Mouse (Mus musculus) layer of hippocampus, adult 18-20 months (tissue): ENCODE data around the gene Oma1. TPM values are rescaled to one million over a fixed set of nuclear protein-coding genes. Genes with fewer than 3 reads are reported as not detected.

Experiments used
- DNase-seq, 2 experiments: peaks; one replicate each; pipeline ENCODE4 v3.0.0; 2022; ENCODE audit warnings: low spot score in 2 of 2
- long read RNA-seq: library from polyadenylated mRNA; stranded (forward); transcript quantifications from one replicate; pipeline ENCODE4 v2.0.0, GENCODE M21; 2021
- total RNA-seq, 2 experiments: library from RNA; stranded (reverse); gene quantifications; 2 replicates each; pipeline ENCODE4 v1.2.3; 2021

Gene Oma1
- 1 to 10 TPM; 9.0 to 9.4 TPM for total RNA-seq
- long read RNA-seq, transcript Oma1-201 (9 exons, 1,915 nt) = major isoform, 6 of 6 reads
- long read RNA-seq, partial matches to known transcripts = 0 of 6 reads
- long read RNA-seq, other reads (novel, unspliced or antisense) = 0 of 6 reads

DNA sequence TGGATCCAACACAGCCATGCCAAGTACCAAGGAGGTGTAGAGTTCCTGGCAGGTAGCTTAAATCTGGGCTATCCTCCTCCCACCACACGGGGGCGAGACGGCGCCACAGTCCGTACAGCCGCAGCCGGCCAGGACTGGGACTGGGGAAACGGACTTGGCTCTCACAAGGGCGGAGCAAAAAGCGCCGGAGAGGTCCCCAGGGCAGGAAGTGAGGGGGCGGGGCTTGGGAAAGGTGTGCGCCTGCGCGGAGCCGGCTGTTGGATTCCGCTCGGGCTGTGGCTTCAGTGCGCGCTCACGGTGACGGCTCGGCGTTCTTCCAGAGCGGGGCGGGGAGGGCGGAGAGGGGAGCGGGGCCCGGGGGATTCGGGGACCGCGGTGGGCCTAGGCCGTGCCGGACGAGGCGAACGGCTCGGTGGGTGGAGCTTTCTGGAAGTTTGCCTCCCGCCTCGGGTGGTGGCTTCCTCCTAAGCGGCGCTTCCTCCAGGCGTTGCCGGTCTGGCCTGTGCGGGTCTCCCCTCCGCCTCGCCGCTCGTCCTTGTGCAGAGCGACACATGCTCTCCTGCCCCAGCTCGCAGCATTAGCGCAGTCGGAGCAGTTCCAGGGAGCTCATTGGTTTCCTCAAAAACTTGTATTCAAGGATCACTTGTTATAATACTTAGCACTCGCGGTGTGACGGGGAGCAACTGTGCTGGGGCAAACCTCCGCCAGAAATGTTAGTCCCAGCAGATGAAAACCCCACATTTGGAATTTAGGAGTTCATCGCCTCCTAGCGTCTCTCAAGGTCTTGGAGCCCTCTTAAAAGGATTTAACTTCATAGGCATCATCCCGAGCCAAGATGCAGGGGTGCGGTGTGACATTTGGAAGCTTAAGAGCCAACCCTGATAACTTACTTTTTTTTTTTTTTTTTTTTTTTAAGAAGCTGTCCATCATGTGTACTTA, at the start of gene Oma1:
Gene Oma1 (plus strand): TSS at position 226 of the 939 bp plus-strand sequence.
- DNase-seq = peak; percentile 92 to 98

DNA sequence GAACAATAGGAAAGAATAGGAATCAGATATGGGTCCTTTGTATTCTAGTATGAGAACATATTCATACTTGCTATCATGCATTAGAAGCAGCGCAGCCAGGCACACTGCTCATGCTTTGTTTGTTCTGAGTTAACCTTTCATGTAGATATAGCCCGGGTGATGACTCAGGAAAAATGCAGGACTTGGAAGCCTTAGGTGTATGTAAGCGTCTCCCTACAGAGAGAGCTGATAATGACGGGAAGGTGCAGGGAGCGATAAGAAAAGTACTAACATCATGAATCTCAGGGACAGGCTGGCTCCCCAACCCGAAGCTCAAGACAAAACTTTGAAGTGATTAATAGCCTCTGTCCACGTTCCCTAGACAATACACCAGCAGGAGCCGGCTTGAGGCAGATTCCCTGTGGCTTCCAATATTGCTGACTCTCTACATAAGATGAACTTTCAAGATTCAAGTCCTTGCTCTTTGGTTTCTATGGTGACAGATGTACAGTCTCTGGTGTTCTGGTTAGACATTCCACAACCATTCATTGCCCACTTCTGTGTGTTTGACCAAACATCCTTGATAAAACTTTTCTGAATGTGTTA, 49.7 kb upstream of the Oma1 start:
- no peak for DNase-seq

- DNase-seq = no peak
Observed at GRCm38 (mm10) chr4:103265166-103265565, 48.4 kb upstream of the Oma1 start.

DNA sequence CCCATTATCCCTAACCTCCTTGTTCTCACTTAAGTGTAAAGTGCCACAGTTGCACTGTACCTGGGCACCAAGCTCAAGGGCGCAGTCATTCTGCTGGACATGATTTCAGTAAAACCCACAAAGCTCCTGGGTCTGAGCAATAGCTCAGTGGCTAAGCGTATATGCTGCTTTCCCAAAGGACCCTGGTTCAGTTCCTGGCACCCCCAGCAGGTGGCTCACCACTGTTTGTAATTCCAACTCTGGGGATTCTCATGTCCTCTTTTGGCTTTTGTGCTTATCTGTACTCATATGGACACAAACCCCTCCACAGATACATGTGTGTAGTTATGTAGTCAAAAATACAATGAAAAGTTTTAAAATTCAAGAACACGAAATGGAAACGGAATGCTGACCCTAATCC, 44.3 kb upstream of the Oma1 start:
- DNase-seq = no peak

- DNase-seq = no peak
Observed at GRCm38 (mm10) chr4:103273021-103273420, 40.6 kb upstream of the Oma1 start.

- DNase-seq = peak; percentile 7 to 17
Observed at GRCm38 (mm10) chr4:103288342-103288741, 25.3 kb upstream of the Oma1 start.

GRCm38 (mm10) chr4:103290763-103291162, 22.8 kb upstream of the Oma1 start, which contains the start of gene 4921539E11Rik:
Gene 4921539E11Rik, minus strand, starts transcription at chr4:103290863.
- no peak for DNase-seq

- DNase-seq = peak; percentile 27 to 67
Observed at GRCm38 (mm10) chr4:103299342-103299741, 14.3 kb upstream of the Oma1 start.

- DNase-seq = no peak
Observed at GRCm38 (mm10) chr4:103303851-103304250, 9.8 kb upstream of the Oma1 start.

DNA sequence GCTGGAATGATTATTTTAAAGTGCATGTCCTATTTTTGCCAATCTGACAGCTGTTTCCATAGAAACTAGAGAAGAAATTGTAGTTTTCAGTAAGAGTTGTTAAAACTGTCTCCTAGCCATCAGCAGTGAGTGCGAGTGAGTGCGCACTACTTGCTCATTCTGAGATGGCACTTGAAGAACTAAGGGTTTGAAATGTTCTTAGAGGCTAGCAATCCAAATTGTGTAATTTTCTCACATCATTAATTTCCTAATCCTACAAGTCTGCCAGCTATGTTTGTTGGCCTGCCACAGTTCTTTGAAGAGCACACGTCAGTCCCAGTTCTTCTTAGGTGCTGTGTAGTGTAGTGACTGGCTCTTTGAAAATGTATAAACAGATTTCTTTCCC, 906 bp downstream of the Oma1 start:
- peak in 1 of 2 experiments; percentile 15 for DNase-seq

DNA sequence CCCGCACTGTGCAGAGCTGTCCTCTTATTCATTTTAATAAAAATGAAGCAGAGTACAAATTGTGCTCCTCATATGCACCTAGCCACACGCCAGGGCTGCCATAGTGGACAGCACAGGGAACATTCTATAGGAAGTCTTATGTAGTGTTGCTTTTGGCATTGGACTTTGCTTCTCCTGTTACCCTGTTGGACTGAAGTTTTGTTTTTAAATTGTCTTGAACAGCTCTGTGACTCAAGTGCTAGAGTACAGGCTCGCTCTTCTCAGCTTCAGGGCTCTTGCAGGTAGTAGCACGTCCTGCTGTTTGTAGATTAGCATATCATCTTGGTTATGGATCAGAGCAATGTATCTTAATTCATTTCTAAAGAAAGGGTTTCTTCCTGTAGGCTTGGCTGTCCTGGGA, 2.2 kb downstream of the Oma1 start:
- no peak for DNase-seq

DNA sequence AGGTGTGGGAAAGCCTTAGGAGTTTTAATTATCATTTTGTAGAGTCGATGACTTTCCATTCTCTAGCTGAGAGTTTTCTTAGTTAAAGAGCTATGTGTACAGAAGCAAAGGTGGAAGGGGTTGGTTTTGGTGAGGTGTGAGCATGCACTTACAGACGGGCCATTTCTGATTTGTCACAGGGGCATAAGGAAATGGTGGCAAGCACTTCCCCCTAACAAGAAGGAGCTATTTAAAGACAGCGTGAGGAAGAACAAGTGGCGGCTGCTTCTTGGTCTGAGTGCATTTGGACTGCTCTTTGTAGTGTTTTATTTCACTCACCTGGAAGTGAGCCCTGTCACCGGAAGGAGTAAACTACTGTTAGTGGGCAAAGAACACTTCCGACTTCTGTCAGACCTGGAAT, 7.8 kb downstream of the Oma1 start:
- DNase-seq = no peak

DNA sequence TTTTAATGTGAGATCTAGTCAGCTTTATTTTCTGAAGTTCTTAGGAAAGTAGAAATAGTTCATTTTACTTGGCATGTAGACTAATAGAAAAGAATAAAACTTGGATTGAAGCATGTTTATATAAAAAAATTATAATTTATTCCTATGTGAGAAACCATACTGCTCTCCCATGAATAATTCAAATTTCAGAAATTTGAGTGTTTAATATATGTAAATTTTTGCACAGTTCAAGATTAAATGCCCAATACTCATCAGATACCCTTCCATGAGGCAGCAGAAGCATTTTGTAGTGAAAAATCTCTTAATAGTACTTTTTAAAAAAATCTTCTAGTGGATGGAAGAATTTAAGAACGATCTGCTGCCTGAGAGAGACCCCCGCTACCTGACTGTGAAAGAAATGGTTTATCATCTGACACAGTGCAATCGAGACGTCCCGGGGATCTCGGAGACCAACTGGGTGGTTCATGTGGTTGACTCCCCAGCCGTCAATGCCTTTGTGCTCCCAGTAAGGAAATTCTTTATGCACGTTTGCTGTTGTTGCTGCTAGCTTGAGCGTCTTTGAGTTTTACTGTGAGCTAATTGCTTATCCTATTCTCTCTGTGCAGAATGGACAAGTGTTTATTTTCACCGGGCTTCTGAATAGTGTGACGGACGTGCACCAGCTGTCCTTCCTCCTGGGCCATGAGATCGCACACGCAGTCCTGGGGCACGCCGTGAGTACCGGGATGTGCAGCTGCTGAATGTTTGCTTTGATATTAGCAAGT, 11.3 kb downstream of the Oma1 start:
- DNase-seq = no peak

GRCm38 (mm10) chr4:103326994-103327393, 13.4 kb downstream of the Oma1 start:
- DNase-seq = no peak

- no peak for DNase-seq
Observed at GRCm38 (mm10) chr4:103329348-103329747, 15.7 kb downstream of the Oma1 start.

DNA sequence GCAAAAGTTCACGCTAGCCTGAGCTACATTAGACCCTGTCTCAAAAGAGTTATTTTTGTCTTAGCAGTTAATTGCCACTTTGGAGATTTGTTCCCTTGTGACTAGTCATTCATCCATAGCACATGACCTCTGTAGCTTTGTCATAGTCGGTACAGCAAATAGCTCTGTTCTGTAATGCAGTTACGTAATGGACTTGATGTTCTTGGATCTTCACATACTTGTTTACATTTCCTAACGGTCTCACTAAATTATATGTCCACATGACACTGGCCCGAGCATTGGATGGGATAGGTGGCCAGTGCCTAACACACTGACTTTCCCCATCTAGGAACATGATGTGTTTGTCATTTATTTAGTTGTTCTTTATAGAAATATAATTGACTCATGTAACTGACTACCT, 21.5 kb downstream of the Oma1 start:
- DNase-seq = no peak

DNA sequence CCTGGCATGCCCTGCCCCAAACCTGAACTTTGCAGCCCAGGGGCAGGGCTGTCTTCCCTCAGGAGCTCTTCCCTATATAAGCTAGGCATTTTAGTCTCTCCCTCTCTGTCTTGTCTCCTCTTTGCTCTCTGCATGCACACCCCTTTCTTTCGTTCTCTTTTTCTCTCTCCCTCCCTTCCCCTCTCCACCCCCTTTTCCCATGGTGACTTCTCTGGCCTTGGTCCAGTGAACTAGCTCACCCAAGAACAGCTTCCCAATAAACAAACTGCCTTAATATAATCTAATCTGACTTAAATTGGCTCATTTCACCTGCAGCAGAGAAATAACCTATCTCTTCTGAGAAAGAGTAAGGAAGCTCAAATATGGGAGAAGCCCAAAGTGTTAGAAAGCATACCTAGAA, 27.1 kb downstream of the Oma1 start:
- DNase-seq = no peak

DNA sequence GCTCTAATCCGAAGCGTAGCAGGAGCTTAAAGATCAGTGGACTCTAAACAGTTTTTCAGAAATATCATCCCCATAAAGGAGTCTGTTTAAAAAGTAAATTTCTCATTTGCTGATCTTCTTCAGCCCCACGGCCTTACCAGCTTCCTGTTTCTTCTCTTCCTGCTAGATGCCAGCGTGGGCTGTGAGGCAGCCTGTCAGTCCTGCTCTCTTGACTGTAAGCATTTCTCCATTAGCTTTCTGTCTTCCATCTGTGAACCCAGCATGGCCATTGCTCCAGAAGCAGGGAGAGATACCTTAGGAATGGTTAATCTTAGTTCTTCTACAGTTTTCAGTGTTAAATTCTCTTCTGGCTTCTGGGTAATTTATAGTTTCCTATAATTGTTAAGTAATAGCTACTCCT, 28.0 kb downstream of the Oma1 start:
- peak in 1 of 2 experiments; percentile 26 for DNase-seq

DNA sequence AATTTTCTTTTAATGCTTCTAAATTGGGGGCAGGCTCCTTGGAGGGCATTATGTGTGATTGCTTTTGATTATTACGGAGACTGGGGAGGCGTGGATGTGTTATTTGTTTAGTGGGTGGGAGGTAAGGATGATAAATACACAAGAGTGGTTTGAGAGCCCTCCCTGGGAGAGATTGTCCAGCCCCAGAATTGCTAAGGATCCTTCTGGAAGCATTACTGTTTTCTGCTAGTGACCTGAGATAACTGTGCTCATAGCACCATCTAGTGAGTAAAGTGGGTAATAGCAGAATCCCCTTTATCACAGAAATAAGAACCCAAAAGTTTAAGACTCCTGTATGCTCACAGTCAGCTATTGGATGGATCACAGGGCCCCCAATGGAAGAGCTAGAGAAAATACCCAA, 32.4 kb downstream of the Oma1 start:
- peak in 1 of 2 experiments; percentile 69 for DNase-seq

DNA sequence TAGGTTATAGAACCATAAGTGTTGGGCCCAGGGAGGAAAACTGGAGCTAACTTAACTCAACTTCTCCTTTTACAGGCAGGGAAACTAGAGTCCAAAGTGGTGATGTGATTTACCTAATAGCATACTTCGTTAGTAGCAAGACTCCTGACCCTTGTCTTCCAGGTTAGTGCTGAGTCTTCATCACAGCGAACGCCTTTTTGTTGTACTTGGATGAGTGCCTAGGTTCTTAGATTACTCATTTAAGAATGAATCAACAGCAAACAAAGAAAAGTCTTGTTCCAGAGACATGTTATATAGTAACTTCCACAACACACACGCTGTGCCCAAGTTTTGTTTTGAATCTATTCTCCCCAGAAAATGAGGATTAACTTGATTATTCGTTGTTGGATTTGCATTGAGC, 33.2 kb downstream of the Oma1 start:
- DNase-seq = no peak

DNA sequence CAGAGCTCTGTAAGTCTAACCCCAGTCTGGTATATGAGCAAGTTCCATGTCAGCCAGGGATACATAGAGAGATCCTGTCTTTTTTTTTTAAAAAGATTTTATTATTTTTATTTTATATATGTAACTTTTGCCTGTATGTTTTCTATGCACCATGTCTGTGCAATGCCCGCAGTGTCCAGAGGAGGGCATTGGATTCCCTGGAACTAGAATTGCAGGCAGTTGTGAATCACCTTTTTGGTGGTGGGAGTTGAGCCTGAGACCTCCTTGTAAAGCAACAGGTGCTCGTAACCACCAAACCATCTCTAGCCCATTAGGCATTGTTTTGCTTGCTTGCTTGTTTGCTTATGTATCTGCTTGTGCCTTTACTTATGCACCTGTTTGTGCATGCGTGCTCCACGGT, 35.6 kb downstream of the Oma1 start:
- no peak for DNase-seq

DNA sequence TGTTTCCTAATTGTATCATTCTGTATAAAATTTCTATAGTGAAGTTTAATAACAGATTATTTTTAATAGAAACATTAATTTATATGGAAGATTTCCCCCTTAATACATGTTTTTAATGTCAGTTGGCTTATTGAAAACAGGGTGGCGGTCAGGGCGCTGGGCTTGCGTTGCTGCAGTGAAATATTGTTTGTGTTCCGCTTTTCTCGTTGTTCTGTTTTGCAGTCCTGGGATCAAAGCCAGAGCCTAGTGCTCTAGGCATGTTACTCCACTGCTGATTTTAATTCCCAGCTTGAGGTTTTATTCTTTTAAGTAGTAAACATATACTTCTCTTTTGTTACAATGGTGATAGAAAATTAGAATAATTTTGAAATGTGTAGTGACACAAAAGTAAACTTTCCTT, 39.3 kb downstream of the Oma1 start:
- no peak for DNase-seq
